Mouse (Mus musculus): ENCODE measurements around the gene Fto. TPM values are rescaled to one million over a fixed set of nuclear protein-coding genes. Genes with fewer than 3 reads are reported as not detected.

Fto gene
- total and polyA plus RNA-seq, 2 experiments from 2014 or later: 41.1 to 50.6 TPM

GRCm38 (mm10) chr8:91648776-91649175, 335.5 kb downstream of the Fto start:
- 52% methylated on average over 9 of the region's 9 CpGs for WGBS
- ATAC-seq (ENCODE audit: insufficient read depth, low read depth): no peak
- Histone ChIP-seq H3K4me3 (ENCODE audit: low read depth, low read length) (no peak overlapping the region), H3K9ac (replicated peaks; ENCODE audit: low read depth, low read length) (no peak overlapping the region), H3K27me3 (ENCODE audit: control insufficient read depth, insufficient read depth, low read length) (no peaks in the 10 kb centered on the region), H3K27ac (ENCODE audit: low read depth) (no peak overlapping the region), H3K9me3 (replicated peaks; ENCODE audit: control insufficient read depth, low read length) (no peaks in the 10 kb centered on the region), H3K36me3 (replicated peaks; ENCODE audit: control insufficient read depth, insufficient read depth, low read length) (no peaks in the 10 kb centered on the region), H3K4me2 (ENCODE audit: low read depth, low read length) (no peak overlapping the region), H3K4me1 (ENCODE audit: control insufficient read depth, insufficient read depth) (peaks cover 6% of the 10 kb centered on the region; the same call in 1 of the 2 replicates)
- no peak for TF ChIP-seq CTCF (IDR thresholded peaks at IDR 0.05; ENCODE audit: low read depth)
- TF ChIP-seq EP300 (IDR thresholded peaks at IDR 0.05; ENCODE audit: low read depth): no peak
- DNase-seq (ENCODE audit: low spot score): no peak

- no peak for DNase-seq (ENCODE audit: low spot score)
- no peaks in the 10 kb centered on the region for H3K27me3 ChIP-seq (ENCODE audit: control insufficient read depth, insufficient read depth, low read length)
- WGBS: 60% methylated on average over 3 of the region's 3 CpGs
These were observed 340.2 kb downstream of the Fto start for GRCm38 (mm10) chr8:91653561-91653960.

GRCm38 (mm10) chr8:91657381-91657780, 344.1 kb downstream of the Fto start:
- no peaks in the 10 kb centered on the region for H3K9me3 ChIP-seq (replicated peaks; ENCODE audit: control insufficient read depth, low read length)
- ATAC-seq (ENCODE audit: insufficient read depth, low read depth) (no peak), DNase-seq (ENCODE audit: low spot score) (no peak)
- no peak overlapping the region for H3K27ac ChIP-seq (ENCODE audit: low read depth)
- WGBS: 94% methylated on average over 9 of the region's 9 CpGs
- TF ChIP-seq EP300 (IDR thresholded peaks at IDR 0.05; ENCODE audit: low read depth): no peak
- no peak for TF ChIP-seq CTCF (IDR thresholded peaks at IDR 0.05; ENCODE audit: low read depth)
- H3K4me3 ChIP-seq (ENCODE audit: low read depth, low read length): no peak overlapping the region
- H3K4me2 ChIP-seq (ENCODE audit: low read depth, low read length): no peak overlapping the region
- H3K36me3 ChIP-seq (replicated peaks; ENCODE audit: control insufficient read depth, insufficient read depth, low read length): no peaks in the 10 kb centered on the region
- no peaks in the 10 kb centered on the region for H3K27me3 ChIP-seq (ENCODE audit: control insufficient read depth, insufficient read depth, low read length)
- H3K4me1 ChIP-seq (ENCODE audit: control insufficient read depth, insufficient read depth): peaks cover 12% of the 10 kb centered on the region
- H3K9ac ChIP-seq (replicated peaks; ENCODE audit: low read depth, low read length): no peak overlapping the region

More at GRCm38 (mm10) chr8:91653561-91653960, 340.2 kb downstream of the Fto start:
- Histone ChIP-seq H3K36me3 (replicated peaks; ENCODE audit: control insufficient read depth, insufficient read depth, low read length) (no peaks in the 10 kb centered on the region), H3K4me3 (ENCODE audit: low read depth, low read length) (no peak overlapping the region), H3K27ac (ENCODE audit: low read depth) (no peak overlapping the region), H3K4me2 (ENCODE audit: low read depth, low read length) (no peak overlapping the region), H3K9me3 (replicated peaks; ENCODE audit: control insufficient read depth, low read length) (no peaks in the 10 kb centered on the region), H3K9ac (replicated peaks; ENCODE audit: low read depth, low read length) (no peak overlapping the region), H3K4me1 (ENCODE audit: control insufficient read depth, insufficient read depth) (peaks cover 6% of the 10 kb centered on the region; the same call in 1 of the 2 replicates)
- TF ChIP-seq EP300 (IDR thresholded peaks at IDR 0.05; ENCODE audit: low read depth) (no peak), CTCF (IDR thresholded peaks at IDR 0.05; ENCODE audit: low read depth) (no peak)
- ATAC-seq (ENCODE audit: insufficient read depth, low read depth): no peak

- peaks cover 12% of the 10 kb centered on the region for H3K4me1 ChIP-seq (ENCODE audit: control insufficient read depth, insufficient read depth)
- no peak for TF ChIP-seq CTCF (IDR thresholded peaks at IDR 0.05; ENCODE audit: low read depth)
- TF ChIP-seq EP300 (IDR thresholded peaks at IDR 0.05; ENCODE audit: low read depth): no peak
- H3K27ac ChIP-seq (ENCODE audit: low read depth): no peak overlapping the region
- H3K9me3 ChIP-seq (replicated peaks; ENCODE audit: control insufficient read depth, low read length): no peaks in the 10 kb centered on the region
- H3K9ac ChIP-seq (replicated peaks; ENCODE audit: low read depth, low read length): no peak overlapping the region
- DNase-seq (ENCODE audit: low spot score) (peak; percentile 27), ATAC-seq (ENCODE audit: insufficient read depth, low read depth) (no peak; the same call in 1 of the 2 replicates)
- H3K4me2 ChIP-seq (ENCODE audit: low read depth, low read length): no peak overlapping the region
- 35% methylated on average over 8 of the region's 8 CpGs for WGBS
- H3K27me3 ChIP-seq (ENCODE audit: control insufficient read depth, insufficient read depth, low read length): no peaks in the 10 kb centered on the region
- no peak overlapping the region for H3K4me3 ChIP-seq (ENCODE audit: low read depth, low read length)
- H3K36me3 ChIP-seq (replicated peaks; ENCODE audit: control insufficient read depth, insufficient read depth, low read length): no peaks in the 10 kb centered on the region
These were observed 347.6 kb downstream of the Fto start for GRCm38 (mm10) chr8:91660879-91661278.

- DNase-seq (ENCODE audit: low spot score) (no peak), ATAC-seq (ENCODE audit: insufficient read depth, low read depth) (no peak)
- H3K9ac ChIP-seq (replicated peaks; ENCODE audit: low read depth, low read length): no peak overlapping the region
- no peaks in the 10 kb centered on the region for H3K9me3 ChIP-seq (replicated peaks; ENCODE audit: control insufficient read depth, low read length)
- WGBS: 89% methylated on average over 16 of the region's 16 CpGs
- no peak overlapping the region for H3K4me2 ChIP-seq (ENCODE audit: low read depth, low read length)
- TF ChIP-seq CTCF (IDR thresholded peaks at IDR 0.05; ENCODE audit: low read depth): no peak
- H3K4me3 ChIP-seq (ENCODE audit: low read depth, low read length): no peak overlapping the region
- H3K36me3 ChIP-seq (replicated peaks; ENCODE audit: control insufficient read depth, insufficient read depth, low read length): 0 out of 2 replicates have a peak, but pooled peaks cover 5% of the 10 kb centered on the region
- H3K4me1 ChIP-seq (ENCODE audit: control insufficient read depth, insufficient read depth): no peaks in the 10 kb centered on the region
- H3K27ac ChIP-seq (ENCODE audit: low read depth): no peak overlapping the region
- H3K27me3 ChIP-seq (ENCODE audit: control insufficient read depth, insufficient read depth, low read length): no peaks in the 10 kb centered on the region
These were observed 356.2 kb downstream of the Fto start for GRCm38 (mm10) chr8:91669461-91670071.

GRCm38 (mm10) chr8:91676928-91677327, 363.6 kb downstream of the Fto start:
- Histone ChIP-seq H3K36me3 (replicated peaks; ENCODE audit: control insufficient read depth, insufficient read depth, low read length) (no peaks in the 10 kb centered on the region), H3K9me3 (replicated peaks; ENCODE audit: control insufficient read depth, low read length) (no peaks in the 10 kb centered on the region), H3K27me3 (ENCODE audit: control insufficient read depth, insufficient read depth, low read length) (no peaks in the 10 kb centered on the region), H3K27ac (ENCODE audit: low read depth) (no peak overlapping the region), H3K9ac (replicated peaks; ENCODE audit: low read depth, low read length) (no peak overlapping the region), H3K4me1 (ENCODE audit: control insufficient read depth, insufficient read depth) (no peaks in the 10 kb centered on the region), H3K4me3 (ENCODE audit: low read depth, low read length) (no peak overlapping the region), H3K4me2 (ENCODE audit: low read depth, low read length) (no peak overlapping the region)
- no peak for TF ChIP-seq EP300 (IDR thresholded peaks at IDR 0.05; ENCODE audit: low read depth)
- TF ChIP-seq CTCF (IDR thresholded peaks at IDR 0.05; ENCODE audit: low read depth): no peak
- WGBS: 84% methylated on average over 3 of the region's 3 CpGs
- no peak for DNase-seq (ENCODE audit: low spot score)
- no peak for ATAC-seq (ENCODE audit: insufficient read depth, low read depth)
